Mouse (Mus musculus): ENCODE measurements at regions not wholly inside any gene's neighbourhood (a gene's known extent, or its start where the extent isn't known, plus 50 kb on each side); places are given as distances from the start of the nearest gene placed in this dataset. TPM values are rescaled to one million over a fixed set of nuclear protein-coding genes. Genes with fewer than 3 reads are reported as not detected.

DNA sequence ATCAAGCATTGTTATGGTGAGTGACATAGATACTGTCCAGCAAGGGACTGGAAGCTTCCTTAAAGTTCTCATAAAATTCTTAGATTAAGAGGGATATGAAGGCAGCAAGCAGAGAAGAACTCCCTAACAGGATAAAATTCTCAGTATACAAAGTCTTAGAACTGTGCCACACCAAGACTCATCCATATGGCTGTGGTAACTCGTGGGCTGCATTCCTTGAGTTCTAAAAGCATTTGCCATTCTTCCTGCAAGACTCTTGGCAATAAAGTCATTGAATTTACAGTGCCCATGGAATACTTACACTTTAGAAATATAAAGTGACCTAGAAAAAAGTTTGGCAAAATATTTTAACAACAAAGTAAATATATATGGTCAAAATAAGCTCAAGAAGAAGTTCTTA, 278.1 kb upstream of the Slitrk5 start:
- Histone ChIP-seq H3K4me1 (ENCODE audit: insufficient read depth) (no peaks in the 10 kb centered on the region), H3K27ac (ENCODE audit: low read depth) (no peak overlapping the region), H3K9ac (no peak overlapping the region), H3K4me2 (no peak overlapping the region), H3K9me3 (ENCODE audit: low read depth, low read length) (no peaks in the 10 kb centered on the region), H3K4me3 (ENCODE audit: low read depth, low read length) (no peak overlapping the region), H3K36me3 (ENCODE audit: insufficient read depth) (no peaks in the 10 kb centered on the region), H3K27me3 (ENCODE audit: insufficient read depth, low read length) (no peaks in the 10 kb centered on the region)
- ATAC-seq (ENCODE audit: insufficient read depth) = no peak
- 65% methylated on average over 1 of the region's 1 CpGs for WGBS
- no peak for TF ChIP-seq CTCF (IDR thresholded peaks at IDR 0.05; ENCODE audit: low read depth)
- no peak for DNase-seq

DNA sequence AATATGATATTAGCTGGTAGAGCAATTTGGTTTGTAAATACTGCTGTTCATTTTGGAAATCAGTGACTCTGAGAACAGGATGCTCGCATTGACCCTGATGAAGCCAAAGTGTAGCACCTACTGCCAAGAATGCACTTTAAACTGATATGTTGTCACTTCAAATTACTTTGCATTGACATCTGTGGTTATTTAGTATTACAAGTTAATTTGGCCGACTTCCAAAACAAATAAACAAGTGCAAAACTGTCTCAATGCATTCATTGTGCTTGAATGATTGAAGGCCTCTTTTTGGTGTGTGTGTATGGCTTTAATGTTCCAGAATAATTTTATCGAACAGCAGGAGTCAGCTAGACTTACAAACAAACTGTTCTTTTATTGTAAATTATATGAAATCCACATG, 274.1 kb upstream of the Slitrk5 start:
- no peak for ATAC-seq (ENCODE audit: insufficient read depth)

DNA sequence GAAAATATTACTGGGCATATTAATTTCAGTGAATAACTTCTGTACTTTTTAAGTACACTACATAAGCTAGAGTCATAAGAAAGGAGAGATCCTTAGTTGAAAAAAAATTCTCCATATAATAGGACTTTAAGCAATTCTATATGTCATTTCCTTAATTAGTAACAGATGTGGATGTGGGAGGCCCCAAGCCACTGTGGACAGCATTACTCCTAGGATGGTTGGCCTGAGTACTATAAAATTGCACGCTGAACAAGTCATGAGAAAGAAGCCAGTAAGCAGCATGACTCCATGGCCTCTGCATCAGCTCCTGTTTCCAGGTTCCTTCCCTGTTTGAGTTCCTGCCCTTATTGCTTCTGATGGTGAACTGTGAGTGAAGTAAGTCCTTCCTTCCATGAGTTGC, 272.4 kb upstream of the Slitrk5 start:
- Histone ChIP-seq H3K27ac (ENCODE audit: low read depth) (no peak overlapping the region), H3K9me3 (ENCODE audit: low read depth, low read length) (no peaks in the 10 kb centered on the region), H3K9ac (no peak overlapping the region), H3K4me1 (ENCODE audit: insufficient read depth) (no peaks in the 10 kb centered on the region), H3K36me3 (ENCODE audit: insufficient read depth) (no peaks in the 10 kb centered on the region), H3K27me3 (ENCODE audit: insufficient read depth, low read length) (no peaks in the 10 kb centered on the region), H3K4me2 (no peak overlapping the region), H3K4me3 (ENCODE audit: low read depth, low read length) (no peak overlapping the region)
- 73% methylated on average over 1 of the region's 1 CpGs for WGBS
- TF ChIP-seq CTCF (IDR thresholded peaks at IDR 0.05; ENCODE audit: low read depth) = no peak
- DNase-seq = no peak
- no peak for ATAC-seq (ENCODE audit: insufficient read depth)

More for the DNA sequence above, 274.1 kb upstream of the Slitrk5 start:
- WGBS = 53% methylated on average over 3 of the region's 3 CpGs
- H3K27ac ChIP-seq (ENCODE audit: low read depth) = no peak overlapping the region
- H3K4me3 ChIP-seq (ENCODE audit: low read depth, low read length) = no peak overlapping the region
- H3K9ac ChIP-seq = no peak overlapping the region
- no peak for TF ChIP-seq CTCF (IDR thresholded peaks at IDR 0.05; ENCODE audit: low read depth)
- no peak overlapping the region for H3K4me2 ChIP-seq
- no peaks in the 10 kb centered on the region for H3K9me3 ChIP-seq (ENCODE audit: low read depth, low read length)
- no peaks in the 10 kb centered on the region for H3K4me1 ChIP-seq (ENCODE audit: insufficient read depth)
- no peak for DNase-seq
- no peaks in the 10 kb centered on the region for H3K36me3 ChIP-seq (ENCODE audit: insufficient read depth)
- no peaks in the 10 kb centered on the region for H3K27me3 ChIP-seq (ENCODE audit: insufficient read depth, low read length)

DNA sequence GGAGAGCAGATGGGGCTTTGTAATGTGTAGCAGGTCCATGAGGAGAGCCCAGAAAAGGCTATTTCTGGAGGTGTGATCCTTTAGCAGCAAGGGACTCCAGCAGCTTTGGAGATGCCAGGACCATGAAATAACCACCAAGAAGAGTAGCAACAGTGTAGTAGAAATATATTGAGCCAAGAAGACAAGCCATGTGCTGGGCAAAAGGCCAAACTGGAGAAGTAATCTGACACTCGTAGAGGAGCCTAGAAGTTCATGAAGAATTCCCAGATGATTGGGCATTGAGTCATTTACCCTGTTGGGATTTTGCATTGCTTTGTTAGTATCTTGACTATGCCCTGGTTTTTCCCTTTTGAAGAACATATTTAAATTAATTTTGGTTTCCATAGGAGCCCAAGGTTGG, 271.3 kb upstream of the Slitrk5 start:
- 51% methylated on average over 1 of the region's 1 CpGs for WGBS
- no peak overlapping the region for H3K4me3 ChIP-seq (ENCODE audit: low read depth, low read length)
- H3K36me3 ChIP-seq (ENCODE audit: insufficient read depth) = no peaks in the 10 kb centered on the region
- no peak overlapping the region for H3K27ac ChIP-seq (ENCODE audit: low read depth)
- H3K4me1 ChIP-seq (ENCODE audit: insufficient read depth) = no peaks in the 10 kb centered on the region
- no peak overlapping the region for H3K4me2 ChIP-seq
- H3K9ac ChIP-seq = no peak overlapping the region
- H3K27me3 ChIP-seq (ENCODE audit: insufficient read depth, low read length) = no peaks in the 10 kb centered on the region
- ATAC-seq (ENCODE audit: insufficient read depth) (no peak), DNase-seq (peak; percentile 20)
- no peak for TF ChIP-seq CTCF (IDR thresholded peaks at IDR 0.05; ENCODE audit: low read depth)
- H3K9me3 ChIP-seq (ENCODE audit: low read depth, low read length) = no peaks in the 10 kb centered on the region

DNA sequence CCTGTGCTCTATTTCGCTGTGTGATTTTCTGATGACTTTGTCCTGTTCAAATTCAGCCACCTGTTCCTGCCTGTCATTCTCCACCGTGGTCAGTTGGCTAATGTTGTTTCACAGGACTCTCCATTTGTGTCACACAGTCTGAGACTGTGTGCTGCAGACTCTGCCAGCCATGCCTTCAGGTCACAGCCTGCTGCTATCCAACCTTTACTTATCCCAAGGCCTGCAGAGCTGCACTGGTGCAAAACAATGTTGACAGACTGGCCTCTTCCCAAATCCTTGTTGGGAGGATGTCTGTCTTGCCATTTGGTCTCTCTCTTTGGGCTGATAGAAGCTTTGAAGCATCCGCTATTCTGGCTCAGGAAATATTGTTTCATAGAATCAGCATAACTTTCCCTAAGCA, 261.4 kb upstream of the Slitrk5 start:
- no peaks in the 10 kb centered on the region for H3K27me3 ChIP-seq (ENCODE audit: insufficient read depth, low read length)
- H3K9me3 ChIP-seq (ENCODE audit: low read depth, low read length) = no peaks in the 10 kb centered on the region
- no peak for DNase-seq
- 83% methylated on average over 3 of the region's 3 CpGs for WGBS
- no peaks in the 10 kb centered on the region for H3K4me1 ChIP-seq (ENCODE audit: insufficient read depth)
- TF ChIP-seq CTCF (IDR thresholded peaks at IDR 0.05; ENCODE audit: low read depth) = no peak
- H3K4me3 ChIP-seq (ENCODE audit: low read depth, low read length) = no peak overlapping the region
- no peak overlapping the region for H3K27ac ChIP-seq (ENCODE audit: low read depth)
- no peak overlapping the region for H3K9ac ChIP-seq
- no peaks in the 10 kb centered on the region for H3K36me3 ChIP-seq (ENCODE audit: insufficient read depth)
- ATAC-seq (ENCODE audit: insufficient read depth) = no peak
- no peak overlapping the region for H3K4me2 ChIP-seq

DNA sequence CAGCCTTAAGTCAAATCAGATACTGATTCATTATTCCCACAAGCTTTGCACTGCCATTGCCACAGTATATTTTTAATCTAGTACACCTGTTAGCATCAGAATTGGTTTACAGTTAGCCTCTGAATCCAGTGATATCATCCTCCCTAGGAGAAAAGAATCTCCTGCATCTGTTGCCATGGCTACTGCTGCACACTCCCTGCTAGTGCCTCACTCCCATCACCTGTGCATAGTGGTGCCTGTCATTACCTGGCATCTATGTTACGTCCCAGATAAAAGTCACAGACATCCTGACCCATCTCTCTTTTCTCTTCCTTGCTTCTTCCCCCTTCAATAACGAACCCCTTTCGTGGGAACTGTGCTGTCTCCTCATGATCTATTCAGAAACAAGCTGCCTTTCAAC, 256.4 kb upstream of the Slitrk5 start:
- H3K4me1 ChIP-seq (ENCODE audit: insufficient read depth) = no peaks in the 10 kb centered on the region

DNA sequence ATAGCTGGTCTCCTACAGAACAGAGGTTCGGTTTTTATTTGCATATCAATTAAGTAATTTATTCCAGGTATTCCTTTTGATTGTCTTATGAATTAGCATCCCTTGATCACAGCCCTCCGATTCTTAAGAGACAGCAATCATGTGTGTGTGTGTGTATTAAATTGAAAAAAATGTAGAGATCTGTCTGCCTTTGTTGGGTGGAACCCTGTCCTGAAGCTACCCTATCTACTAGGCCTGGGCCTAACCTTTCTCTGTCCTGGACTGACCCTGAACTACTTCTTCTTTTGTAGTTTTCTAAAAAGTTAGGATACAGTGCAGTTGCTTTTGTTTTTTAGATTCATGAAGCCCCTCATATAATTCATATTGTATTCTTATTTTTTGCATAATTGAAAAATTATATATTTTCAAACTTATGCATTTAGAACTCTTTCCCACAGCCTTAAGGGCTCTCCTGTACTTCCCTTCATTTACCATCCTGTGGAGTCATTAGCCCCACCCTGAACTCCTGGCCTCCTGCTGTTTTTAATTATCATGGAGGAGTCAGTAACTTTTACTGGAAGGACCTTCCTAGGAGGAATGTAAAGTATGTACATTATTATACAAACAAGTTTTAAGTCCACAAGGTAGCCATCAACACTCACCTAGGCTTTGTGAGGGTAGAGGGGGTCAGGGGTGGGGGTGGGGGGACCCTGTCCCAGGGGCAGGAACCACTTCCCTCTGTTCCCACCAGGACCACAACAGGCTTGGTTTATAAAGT, 245.6 kb upstream of the Slitrk5 start:
- TF ChIP-seq CTCF (IDR thresholded peaks at IDR 0.05; ENCODE audit: low read depth) = no peak
- Histone ChIP-seq H3K27ac (ENCODE audit: low read depth) (no peak overlapping the region), H3K4me3 (ENCODE audit: low read depth, low read length) (no peak overlapping the region), H3K36me3 (ENCODE audit: insufficient read depth) (no peaks in the 10 kb centered on the region), H3K4me2 (no peak overlapping the region), H3K9me3 (ENCODE audit: low read depth, low read length) (no peaks in the 10 kb centered on the region), H3K9ac (no peak overlapping the region), H3K4me1 (ENCODE audit: insufficient read depth) (no peaks in the 10 kb centered on the region), H3K27me3 (ENCODE audit: insufficient read depth, low read length) (no peaks in the 10 kb centered on the region)
- WGBS = 79% methylated on average over 2 of the region's 2 CpGs
- ATAC-seq (ENCODE audit: insufficient read depth) (no peak), DNase-seq (no peak)

More for the DNA sequence above, 256.4 kb upstream of the Slitrk5 start:
- WGBS = 73% methylated on average over 3 of the region's 3 CpGs
- Histone ChIP-seq H3K27ac (ENCODE audit: low read depth) (no peak overlapping the region), H3K27me3 (ENCODE audit: insufficient read depth, low read length) (no peaks in the 10 kb centered on the region), H3K4me3 (ENCODE audit: low read depth, low read length) (no peak overlapping the region), H3K4me2 (no peak overlapping the region), H3K9me3 (ENCODE audit: low read depth, low read length) (no peaks in the 10 kb centered on the region), H3K9ac (no peak overlapping the region), H3K36me3 (ENCODE audit: insufficient read depth) (no peaks in the 10 kb centered on the region)
- ATAC-seq (ENCODE audit: insufficient read depth) = no peak
- no peak for TF ChIP-seq CTCF (IDR thresholded peaks at IDR 0.05; ENCODE audit: low read depth)
- DNase-seq = no peak

Small RNA genes lying in the stretch of these regions (microRNA-seq; reads per million reads assigned to microRNA genes)
- gene Gm22802 (ENCODE audit: borderline number of aligned reads) = not detected

Data from lung, embryonic 14.5 days (tissue).